Mouse (Mus musculus) midbrain, embryonic 10.5 days (tissue): ENCODE results near the gene Pdzd2. TPM values are rescaled to one million over a fixed set of nuclear protein-coding genes. Genes with fewer than 3 reads are reported as not detected.

ENCODE experiments used
- DNase-seq: peaks from one replicate; pipeline ENCODE4 v3.0.0-alpha.2; 2017; ENCODE audit warnings: low spot score
- H3K27ac ChIP-seq: fragments of 300-500 bp; sonication (generic); replicated peaks from 2 replicates; pipeline ENCODE4 v1.5.1; 2016; ENCODE audit warnings: mild to moderate bottlenecking
- H3K27me3 ChIP-seq: fragments of 300-500 bp; sonication (generic); 2 replicates; pipeline ENCODE4 v1.6.1; 2016; ENCODE audit warnings: low read depth, mild to moderate bottlenecking; ENCODE audit not compliant: poor library complexity, severe bottlenecking
- H3K36me3 ChIP-seq: fragments of 300-500 bp; sonication (generic); 2 replicates; pipeline ENCODE4 v1.6.1; 2016; ENCODE audit warnings: mild to moderate bottlenecking, moderate library complexity
- H3K4me1 ChIP-seq: fragments of 300-500 bp; sonication (generic); 2 replicates; pipeline ENCODE4 v1.6.1; 2016
- H3K4me3 ChIP-seq: fragments of 300-500 bp; sonication (generic); 2 replicates; pipeline ENCODE4 v1.5.1; 2016; ENCODE audit warnings: mild to moderate bottlenecking, moderate library complexity
- H3K9me3 ChIP-seq: fragments of 300-500 bp; sonication (generic); replicated peaks from 2 replicates; pipeline ENCODE4 v1.6.1; 2016; ENCODE audit warnings: mild to moderate bottlenecking
- WGBS: fragments of 180-500 bp; shearing (Covaris S2); methylation state at CpG from one replicate; pipeline ENCODE4 v1.1.7; 2016; 5-methylcytosine and 5-hydroxymethylcytosine counted together
- polyA plus RNA-seq: library from polyadenylated mRNA; unstranded; fragments of >200 nt; fragmentation: Nextera tagmentation; extraction: Ambion mirVana; gene quantifications from 2 replicates; pipeline ENCODE4 v1.2.1, GENCODE M21; 2016

The Pdzd2 gene
- polyA plus RNA-seq, 1 experiment from 2014 or later: 6.1 TPM

DNA sequence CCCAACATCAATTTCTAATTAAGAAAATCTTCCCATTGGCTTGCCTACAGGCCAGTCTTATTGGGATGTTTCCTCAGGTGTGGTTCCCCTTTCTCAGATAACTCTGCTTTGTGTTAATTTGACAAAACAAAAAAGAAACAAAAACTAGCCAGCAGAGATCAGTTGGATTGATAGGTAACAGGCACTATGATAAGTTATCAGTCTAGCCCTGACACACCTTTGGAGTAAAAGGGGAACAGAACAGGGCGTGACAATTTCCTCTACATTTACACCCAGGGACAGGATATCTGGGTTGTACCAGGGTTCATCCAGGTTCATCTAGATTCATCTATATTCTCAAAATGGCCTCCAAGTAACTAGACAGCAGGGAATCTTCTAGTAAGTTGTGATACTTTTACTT, 18.0 kb upstream of the Pdzd2 start:
- H3K4me1 ChIP-seq: peaks cover 5% of the 10 kb centered on the region
- no peaks in the 10 kb centered on the region for H3K36me3 ChIP-seq
- no peak for DNase-seq
- H3K4me3 ChIP-seq: no peak overlapping the region
- WGBS: 96% methylated on average over 1 of the region's 1 CpGs
- no peaks in the 10 kb centered on the region for H3K9me3 ChIP-seq
- H3K27ac ChIP-seq: no peak overlapping the region
- H3K27me3 ChIP-seq: no peaks in the 10 kb centered on the region

DNA sequence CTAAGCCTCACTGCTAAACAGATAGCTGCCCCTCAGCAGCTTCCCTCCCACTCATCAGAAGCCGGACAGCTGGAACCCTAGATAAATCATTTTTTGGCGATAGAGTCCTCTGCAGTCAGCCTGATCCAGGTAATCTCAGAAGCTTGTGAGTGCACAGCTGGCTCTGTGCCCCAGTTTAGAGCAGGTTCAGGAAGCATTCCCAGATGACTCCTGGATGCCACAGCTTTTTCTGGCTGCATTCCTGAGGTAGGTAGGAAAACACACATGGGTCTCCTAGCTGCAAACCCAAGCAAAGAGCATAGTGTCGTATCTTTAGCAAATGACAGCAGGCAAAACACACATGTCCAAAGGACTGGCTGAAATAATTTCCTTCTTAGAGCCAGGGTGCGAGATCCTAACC, 13.5 kb upstream of the Pdzd2 start:
- DNase-seq: no peak
- no peaks in the 10 kb centered on the region for H3K4me1 ChIP-seq
- WGBS: 81% methylated on average over 4 of the region's 4 CpGs

GRCm38 (mm10) chr15:12750963-12751362, 11.2 kb upstream of the Pdzd2 start:
- Histone ChIP-seq H3K9me3 (0 out of 2 replicates have a peak, but pooled peaks cover 4% of the 10 kb centered on the region), H3K27me3 (no peaks in the 10 kb centered on the region), H3K4me1 (no peaks in the 10 kb centered on the region), H3K4me3 (no peak overlapping the region), H3K27ac (no peak overlapping the region), H3K36me3 (no peaks in the 10 kb centered on the region)
- DNase-seq: no peak
- 93% methylated on average over 8 of the region's 8 CpGs for WGBS

More for the DNA sequence above, 13.5 kb upstream of the Pdzd2 start:
- Histone ChIP-seq H3K4me3 (no peak overlapping the region), H3K36me3 (no peaks in the 10 kb centered on the region), H3K27me3 (no peaks in the 10 kb centered on the region), H3K9me3 (no peaks in the 10 kb centered on the region), H3K27ac (no peak overlapping the region)

DNA sequence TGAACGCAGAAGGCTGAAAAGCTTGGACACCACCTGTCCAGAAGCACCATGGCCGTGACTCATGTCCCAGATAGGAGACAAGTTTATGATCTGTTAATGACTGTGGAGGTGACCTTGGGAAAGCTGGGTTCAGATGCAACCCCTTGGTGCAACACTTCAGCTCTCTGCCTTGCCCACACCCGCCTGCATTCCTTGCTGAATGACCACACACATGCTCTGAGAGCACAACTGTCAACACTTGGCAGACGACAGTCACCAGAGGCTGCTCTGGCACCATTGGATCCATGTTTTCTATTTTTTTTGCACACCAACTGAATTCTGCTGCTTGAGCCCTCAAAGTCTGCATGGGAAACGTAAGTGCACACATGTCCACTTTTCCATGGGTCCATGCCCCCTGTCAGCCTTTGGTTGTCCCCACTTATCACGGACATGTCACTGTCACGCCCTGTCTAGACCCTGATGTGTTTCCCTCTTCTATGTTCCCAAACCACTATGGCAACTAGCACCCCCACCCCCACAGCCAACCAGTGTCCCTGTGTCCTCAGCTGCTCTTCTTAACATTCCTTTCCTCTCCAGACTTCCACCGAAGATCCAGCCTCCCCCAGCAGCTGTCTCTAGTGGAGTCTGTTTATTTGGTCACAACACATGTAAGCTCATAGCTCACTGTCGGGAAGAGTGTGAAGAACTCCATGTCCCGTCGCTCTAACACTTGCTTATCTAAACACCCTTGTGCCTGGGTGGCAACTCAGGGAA, 10.0 kb upstream of the Pdzd2 start:
- WGBS: 83% methylated on average over 11 of the region's 11 CpGs
- Histone ChIP-seq H3K4me1 (no peaks in the 10 kb centered on the region), H3K9me3 (0 out of 2 replicates have a peak, but pooled peaks cover 4% of the 10 kb centered on the region), H3K4me3 (no peak overlapping the region), H3K36me3 (no peaks in the 10 kb centered on the region), H3K27ac (no peak overlapping the region), H3K27me3 (no peaks in the 10 kb centered on the region)
- no peak for DNase-seq

GRCm38 (mm10) chr15:12742117-12742906, 2.6 kb upstream of the Pdzd2 start:
- no peak overlapping the region for H3K4me3 ChIP-seq
- WGBS: 88% methylated on average over 6 of the region's 6 CpGs
- H3K9me3 ChIP-seq: 0 out of 2 replicates have a peak, but pooled peaks cover 4% of the 10 kb centered on the region
- no peak overlapping the region for H3K27ac ChIP-seq
- peaks cover 38% of the 10 kb centered on the region for H3K27me3 ChIP-seq
- no peak for DNase-seq
- H3K4me1 ChIP-seq: peaks cover 24% of the 10 kb centered on the region
- H3K36me3 ChIP-seq: no peaks in the 10 kb centered on the region

DNA sequence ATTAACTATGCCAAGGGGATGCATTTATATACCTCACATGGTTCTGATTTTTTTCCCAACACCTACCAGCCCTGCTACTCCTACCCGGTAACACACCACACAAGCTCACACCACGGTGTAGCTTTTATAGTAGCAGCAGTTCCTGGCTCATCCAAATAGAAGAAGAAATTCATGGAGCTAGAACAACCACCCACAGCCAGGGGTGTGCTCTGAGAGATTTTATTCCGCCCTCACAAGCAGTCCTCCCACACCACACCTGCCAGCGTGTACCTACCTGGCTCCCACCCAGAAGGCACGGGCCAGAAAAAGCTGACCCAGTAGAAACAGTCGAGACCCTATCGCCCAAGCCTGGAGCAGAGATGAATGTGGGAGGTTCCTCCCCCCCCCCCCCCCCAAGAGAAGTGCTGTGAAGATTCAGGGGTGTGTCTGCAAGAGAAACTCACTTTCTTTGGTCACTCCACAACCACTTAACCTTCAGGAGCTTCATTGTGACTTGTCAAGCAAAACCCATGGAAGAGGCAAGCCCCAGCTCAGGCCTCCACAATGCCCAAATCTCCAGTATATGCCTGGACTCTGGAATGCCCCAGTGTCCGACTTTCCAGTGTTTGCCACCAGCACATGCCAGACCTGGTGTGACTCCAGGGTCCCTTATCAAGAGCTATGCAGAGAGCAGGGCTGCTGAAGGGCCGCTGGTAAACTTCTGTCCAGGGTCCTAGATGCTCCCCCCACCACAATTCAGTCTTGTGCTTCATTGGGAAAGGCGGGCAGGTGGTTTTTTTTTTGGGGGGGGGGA, 1.2 kb downstream of the Pdzd2 start:
- no peaks in the 10 kb centered on the region for H3K9me3 ChIP-seq
- no peaks in the 10 kb centered on the region for H3K36me3 ChIP-seq
- peaks cover 43% of the 10 kb centered on the region for H3K27me3 ChIP-seq
- H3K4me3 ChIP-seq: peak overlapping the region; percentile 76
- peak; percentile 17 for DNase-seq
- WGBS: 38% methylated on average over 10 of the region's 10 CpGs
- peaks cover 24% of the 10 kb centered on the region for H3K4me1 ChIP-seq
- no peak overlapping the region for H3K27ac ChIP-seq

GRCm38 (mm10) chr15:12735208-12735607, 4.5 kb downstream of the Pdzd2 start:
- DNase-seq: no peak
- Histone ChIP-seq H3K4me1 (peaks cover 16% of the 10 kb centered on the region), H3K36me3 (no peaks in the 10 kb centered on the region), H3K27ac (no peak overlapping the region), H3K4me3 (no peak overlapping the region), H3K9me3 (no peaks in the 10 kb centered on the region), H3K27me3 (peaks cover 28% of the 10 kb centered on the region)
- WGBS: 53% methylated on average over 2 of the region's 2 CpGs

DNA sequence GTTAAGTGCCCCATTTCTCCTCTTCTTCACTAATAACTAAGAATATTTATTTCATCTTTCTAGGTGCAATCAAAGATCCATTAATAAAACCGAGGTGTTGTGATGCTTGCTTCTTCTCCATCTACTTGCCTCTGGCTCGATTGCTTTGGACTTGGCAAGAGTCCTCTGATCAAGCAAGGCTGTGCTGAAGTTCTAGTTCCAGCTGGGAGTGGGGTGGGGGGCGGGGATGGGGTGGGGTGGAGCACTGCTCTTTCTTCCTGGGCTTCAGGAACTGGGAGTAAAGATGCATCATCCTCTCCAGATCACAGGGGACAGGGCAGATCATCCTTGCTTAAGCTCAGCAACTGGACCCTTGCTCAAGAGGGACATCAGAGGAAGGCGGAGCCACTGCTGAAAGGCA, 5.5 kb downstream of the Pdzd2 start:
- Histone ChIP-seq H3K4me3 (no peak overlapping the region), H3K27me3 (peaks cover 24% of the 10 kb centered on the region), H3K9me3 (no peaks in the 10 kb centered on the region), H3K36me3 (no peaks in the 10 kb centered on the region), H3K4me1 (peaks cover 10% of the 10 kb centered on the region), H3K27ac (no peak overlapping the region)
- no peak for DNase-seq
- 73% methylated on average over 4 of the region's 4 CpGs for WGBS

GRCm38 (mm10) chr15:12732613-12733012, 7.1 kb downstream of the Pdzd2 start:
- no peak overlapping the region for H3K27ac ChIP-seq
- no peaks in the 10 kb centered on the region for H3K4me1 ChIP-seq
- no peaks in the 10 kb centered on the region for H3K36me3 ChIP-seq
- peaks cover 8% of the 10 kb centered on the region for H3K27me3 ChIP-seq
- no peak overlapping the region for H3K4me3 ChIP-seq
- no peak for DNase-seq
- WGBS: 88% methylated on average over 11 of the region's 11 CpGs
- no peaks in the 10 kb centered on the region for H3K9me3 ChIP-seq

DNA sequence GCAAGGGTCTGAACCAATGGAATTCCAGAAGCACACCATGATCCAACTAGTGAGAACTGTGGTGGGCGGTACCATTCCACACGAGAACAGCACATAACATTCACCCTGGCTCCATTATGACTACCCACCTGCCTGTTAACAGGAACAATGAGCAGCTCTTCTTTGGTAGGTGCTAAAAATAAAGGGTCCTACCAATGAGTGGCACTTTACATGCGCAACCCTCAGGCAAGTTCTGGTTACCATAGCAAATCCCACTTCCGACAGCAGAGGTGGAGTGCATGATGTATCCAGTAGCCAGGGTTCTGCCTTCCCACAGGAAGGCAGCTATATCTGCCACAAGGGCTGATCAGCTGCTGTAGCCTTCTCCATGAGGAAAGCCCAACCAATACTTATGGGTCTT, 11.3 kb downstream of the Pdzd2 start:
- no peak overlapping the region for H3K27ac ChIP-seq
- WGBS: 91% methylated on average over 4 of the region's 4 CpGs
- no peaks in the 10 kb centered on the region for H3K36me3 ChIP-seq

DNA sequence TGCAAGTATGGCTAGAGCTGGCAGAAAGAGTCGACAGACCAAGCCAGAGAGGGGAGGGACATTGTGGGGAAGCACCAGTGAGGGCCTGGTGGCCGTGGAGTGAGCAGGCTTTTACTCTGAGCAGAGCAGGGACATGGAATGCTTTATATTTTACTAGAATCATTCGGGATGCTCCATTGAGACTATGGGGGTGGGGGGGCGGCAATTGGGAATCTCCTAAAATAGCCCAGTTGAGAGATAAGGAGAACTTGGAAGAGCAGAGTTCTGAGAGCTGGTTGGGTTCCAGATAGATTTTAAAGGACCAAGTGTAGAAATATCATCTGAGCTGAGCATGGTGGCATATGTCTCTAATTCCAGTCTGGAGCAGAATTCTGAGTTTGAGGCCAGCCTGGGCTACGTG, 14.5 kb downstream of the Pdzd2 start:
- Histone ChIP-seq H3K4me1 (no peaks in the 10 kb centered on the region), H3K36me3 (no peaks in the 10 kb centered on the region), H3K27me3 (no peaks in the 10 kb centered on the region), H3K9me3 (no peaks in the 10 kb centered on the region), H3K4me3 (no peak overlapping the region), H3K27ac (no peak overlapping the region)
- DNase-seq: no peak
- WGBS: 87% methylated on average over 5 of the region's 5 CpGs

More for the DNA sequence above, 11.3 kb downstream of the Pdzd2 start:
- no peaks in the 10 kb centered on the region for H3K4me1 ChIP-seq
- no peaks in the 10 kb centered on the region for H3K27me3 ChIP-seq
- H3K9me3 ChIP-seq: no peaks in the 10 kb centered on the region
- DNase-seq: no peak
- no peak overlapping the region for H3K4me3 ChIP-seq

DNA sequence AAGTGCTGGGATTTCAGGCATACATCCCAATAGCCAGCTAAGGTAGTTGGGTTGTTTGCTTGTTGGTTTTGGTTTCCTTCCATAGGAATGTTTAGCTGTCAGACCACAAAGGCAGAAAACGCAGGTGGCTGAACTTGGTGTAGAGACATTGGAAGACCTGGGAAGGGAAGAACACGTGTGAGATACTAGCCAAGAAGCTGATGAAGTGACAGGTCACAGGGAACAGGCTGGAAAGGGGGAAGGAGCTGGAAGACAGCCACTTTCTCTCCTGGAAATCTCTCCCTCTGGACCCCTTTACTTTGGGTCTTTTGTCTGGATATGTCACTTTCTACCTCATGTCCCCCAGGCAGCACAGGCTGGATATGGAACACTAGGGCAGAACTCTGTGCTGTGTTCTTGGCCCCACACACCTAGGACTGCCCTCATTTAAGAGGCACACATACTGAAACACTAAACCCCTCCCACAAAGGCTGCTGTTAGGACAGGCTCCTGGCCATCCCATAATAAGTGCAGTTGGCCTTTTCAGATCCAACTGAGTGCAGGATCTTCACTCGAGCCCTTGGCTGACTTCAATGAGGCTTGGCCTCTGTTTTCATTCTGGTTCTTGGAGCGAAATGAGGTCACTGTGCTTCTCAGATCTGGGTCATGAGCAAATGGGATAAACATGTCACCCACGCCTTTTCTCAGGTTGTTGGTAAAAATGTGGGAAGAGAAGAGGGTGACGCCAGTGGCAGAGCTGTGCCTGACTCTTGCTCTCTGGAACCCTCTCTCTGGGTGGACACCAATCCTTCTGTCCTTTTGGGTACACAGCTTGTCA, 17.8 kb downstream of the Pdzd2 start:
- Histone ChIP-seq H3K9me3 (no peaks in the 10 kb centered on the region), H3K4me1 (no peaks in the 10 kb centered on the region), H3K36me3 (no peaks in the 10 kb centered on the region), H3K27me3 (no peaks in the 10 kb centered on the region), H3K4me3 (no peak overlapping the region), H3K27ac (no peak overlapping the region)
- WGBS: 86% methylated on average over 6 of the region's 6 CpGs
- DNase-seq: no peak
